Mouse (Mus musculus) activated CD4-positive, CD25-positive, alpha-beta regulatory T cell, adult 9 weeks (primary cell): Measurements from ENCODE around the gene Tnks2. TPM values are rescaled to one million over a fixed set of nuclear protein-coding genes. Genes with fewer than 3 reads are reported as not detected.

Experiments used
- polyA plus RNA-seq: library from polyadenylated mRNA; unstranded; fragments of 100-300 nt; shearing (Covaris generic); gene quantifications from one replicate; pipeline ENCODE4 v1.2.1, GENCODE M21; 2017

Gene Tnks2
- 12.1 TPM for polyA plus RNA-seq

GRCm38 (mm10) chr19:36833788-36834531, at the start of gene Tnks2:
Gene Tnks2 (plus strand): TSS chr19:36834232.

GRCm38 (mm10) chr19:36919466-36919865, 85.4 kb downstream of the Tnks2 start, which contains the start of gene Fgfbp3:
Gene Fgfbp3 (minus strand): TSS chr19:36919615.

GRCm38 (mm10) chr19:36925671-36926552, 91.9 kb downstream of the Tnks2 start, which contains the start of gene Btaf1:
Gene Btaf1 (plus strand): TSS chr19:36926079.

Other genes with a start within 250 kb of the Tnks2 start
- not detected for gene Ppp1r3c, start 97.6 kb upstream of the Tnks2 start, polyA plus RNA-seq
- 0.26 TPM for gene Fgfbp3, start 85.4 kb downstream of the Tnks2 start, polyA plus RNA-seq
- gene Btaf1, start 91.8 kb downstream of the Tnks2 start, polyA plus RNA-seq = 5.7 TPM